Mouse (Mus musculus) gastrocnemius, adult 18-20 months (tissue): ENCODE measurements at regions not wholly inside any gene's neighbourhood (a gene's known extent, or its start where the extent isn't known, plus 50 kb on each side); places are given as distances from the start of the nearest gene placed in this dataset.

Source experiments
- DNase-seq: peaks from one replicate; pipeline ENCODE4 v3.0.0; 2021; ENCODE audit warnings: low spot score

GRCm38 (mm10) chr13:31488186-31488585 is 67.7 kb upstream of the Foxq1 start:
- no peak for DNase-seq

- no peak for DNase-seq
Measured at GRCm38 (mm10) chr13:31503191-31503590, 52.7 kb upstream of the Foxq1 start.

GRCm38 (mm10) chr13:31503832-31504231 is 52.1 kb upstream of the Foxq1 start:
- DNase-seq: no peak

GRCm38 (mm10) chr13:31504316-31504715 is 51.6 kb upstream of the Foxq1 start:
- DNase-seq: no peak

GRCm38 (mm10) chr13:31505386-31505785 is 50.5 kb upstream of the Foxq1 start:
- no peak for DNase-seq
